Mouse (Mus musculus) c-Kit-positive CD71-negative TER-119-negative erythroid progenitor cells, embryonic 14.5 days (primary cell): Measurements from ENCODE around the gene Them7.

Experiments
- DNase-seq: peaks from one replicate; pipeline ENCODE4 v3.0.0-alpha.2; 2013; ENCODE audit warnings: low read depth

Them7 gene

DNA sequence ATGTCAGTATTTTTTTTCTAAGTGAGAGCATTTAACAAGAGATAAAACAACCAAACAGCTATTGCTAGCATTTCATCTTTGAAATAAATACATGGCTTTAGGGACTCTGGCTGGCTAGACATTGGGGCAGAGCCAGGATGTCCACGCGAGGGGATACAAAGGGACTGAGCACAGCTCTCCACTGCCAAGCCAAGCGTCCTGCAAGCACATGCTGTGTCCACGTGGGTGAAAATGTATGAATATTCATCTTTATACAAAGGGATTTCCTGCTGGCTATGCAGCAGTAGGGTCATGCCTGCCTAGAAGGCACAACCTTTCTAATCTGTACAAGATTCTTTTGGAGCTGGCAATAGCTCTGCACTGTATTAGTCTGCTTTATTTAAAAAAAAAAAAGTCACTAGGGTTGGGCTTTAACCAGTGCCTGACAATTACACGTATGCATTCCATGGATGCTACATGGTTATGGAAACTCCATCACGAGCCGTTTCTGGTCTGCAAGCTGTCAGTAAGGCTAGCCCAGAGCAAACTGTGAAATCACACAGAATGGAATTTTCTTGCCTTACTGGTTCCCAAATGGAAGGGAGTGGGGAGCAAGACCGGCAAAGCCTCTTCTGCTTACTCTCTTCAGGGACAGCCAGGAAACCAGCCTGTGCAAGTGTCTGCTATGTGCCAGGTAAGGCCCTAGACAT lies 192.7 kb downstream of the Them7 start:
- no peak for DNase-seq

DNA sequence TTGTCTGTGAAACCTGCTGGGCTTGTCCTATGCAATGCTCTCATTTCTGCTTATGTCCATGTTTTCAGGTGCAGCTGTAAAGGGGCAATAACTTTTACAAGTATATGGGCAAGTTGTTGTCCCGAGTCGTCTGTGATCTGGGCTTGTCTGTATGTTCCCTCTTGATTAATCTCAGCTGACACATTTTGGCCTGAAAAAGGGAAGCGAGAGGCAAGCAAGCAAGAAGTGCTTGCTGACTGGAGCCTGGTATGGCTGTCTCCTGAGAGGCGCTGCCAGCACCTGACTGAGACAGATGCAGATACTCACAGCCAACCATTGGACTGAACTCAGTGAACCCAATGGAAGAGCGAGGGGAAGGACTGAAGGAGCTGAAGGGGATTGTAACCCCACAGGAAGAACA lies 193.5 kb downstream of the Them7 start:
- DNase-seq = no peak

DNA sequence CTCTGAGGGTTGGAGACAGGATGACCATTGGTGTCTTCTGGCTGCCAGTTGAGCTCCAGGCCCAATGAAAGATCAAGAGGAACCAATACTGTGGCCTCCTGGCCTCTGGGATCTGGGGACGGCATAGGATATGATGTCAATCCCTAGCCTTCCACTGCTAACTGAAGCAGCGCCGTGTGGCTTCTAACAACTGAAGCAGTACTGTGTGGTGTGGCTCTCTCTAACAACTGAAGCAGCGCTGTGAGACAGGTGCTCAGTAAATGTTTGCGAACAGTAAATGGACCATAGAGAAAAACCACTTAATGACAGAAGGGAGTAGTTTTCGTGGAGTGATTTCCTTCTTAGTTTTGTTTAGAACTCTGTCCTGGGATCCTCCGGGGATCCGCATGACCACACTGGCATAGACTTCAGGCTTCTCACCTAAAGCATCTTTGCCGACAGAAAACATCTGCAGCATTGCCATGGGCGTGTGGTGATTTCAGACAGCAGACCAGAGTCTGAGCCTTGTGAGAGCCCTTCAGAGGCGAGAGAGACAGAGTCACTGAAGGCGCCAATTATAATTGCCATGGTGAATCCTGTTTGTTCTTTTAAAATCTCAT lies 194.6 kb downstream of the Them7 start:
- DNase-seq = no peak

DNA sequence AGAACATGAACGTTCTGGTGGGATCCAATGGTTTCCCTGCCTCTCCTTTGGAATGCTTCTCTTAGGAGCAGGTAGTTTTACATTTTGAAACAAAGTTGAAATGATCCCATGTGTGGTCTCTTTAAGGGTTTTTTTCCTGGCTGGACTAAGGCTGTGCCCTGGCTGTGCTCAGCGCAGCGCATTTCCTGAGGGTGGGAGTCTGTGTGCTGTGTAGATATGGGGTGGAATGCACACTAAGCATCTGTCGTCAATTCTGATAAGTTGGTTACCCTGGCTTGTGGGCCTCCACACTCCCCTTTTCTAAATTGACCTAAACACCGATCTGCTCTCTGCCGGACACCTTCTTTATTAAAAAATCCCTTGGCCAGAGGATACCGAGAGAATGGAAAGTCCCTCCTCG lies 203.3 kb downstream of the Them7 start:
- no peak for DNase-seq

DNA sequence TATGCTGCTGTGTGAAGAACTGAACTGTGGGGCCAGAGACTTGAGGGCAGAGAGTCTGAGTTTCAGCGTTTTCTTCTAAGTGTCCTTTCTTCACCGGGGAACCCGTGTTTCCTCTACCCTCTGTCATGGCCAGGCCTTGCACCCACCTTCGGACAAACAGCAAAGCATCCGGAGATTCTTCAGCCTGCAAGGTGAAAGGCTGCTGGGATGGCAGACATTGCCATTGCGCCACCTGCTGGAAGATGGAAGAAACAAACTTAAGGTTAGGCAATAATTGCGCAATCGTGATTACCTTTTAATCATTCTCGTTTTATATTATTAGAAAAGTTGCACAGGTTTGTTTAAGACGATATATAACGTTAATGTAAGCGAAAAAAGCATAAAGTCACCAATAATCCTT lies 203.9 kb downstream of the Them7 start:
- peak; percentile 58 for DNase-seq

DNA sequence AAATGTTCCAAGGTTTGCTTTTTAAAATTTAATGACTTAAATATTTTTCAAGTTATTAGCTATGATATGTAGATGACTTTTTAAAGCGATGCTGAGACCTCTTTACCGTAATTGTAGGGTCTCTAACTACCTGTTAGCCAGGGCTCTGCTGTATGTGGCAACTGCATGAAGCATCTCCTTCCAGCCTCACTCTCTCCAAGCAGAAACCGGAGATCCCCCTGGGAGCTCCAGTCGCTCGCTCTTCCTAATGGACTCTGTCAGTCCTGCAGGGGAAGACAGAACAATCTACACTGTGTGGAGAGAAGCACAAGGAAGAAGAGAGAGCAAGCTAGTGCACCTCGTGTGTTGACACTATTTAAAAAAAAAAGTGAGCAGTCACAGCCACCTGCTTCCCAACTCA lies 204.3 kb downstream of the Them7 start:
- no peak for DNase-seq
